Mouse (Mus musculus) kidney, postnatal 0 days (tissue): ENCODE data around the gene Pkp4. TPM values are rescaled to one million over a fixed set of nuclear protein-coding genes. Genes with fewer than 3 reads are reported as not detected.

ENCODE experiments used
- ATAC-seq: fragments of 200-750 bp; cut with Nextera tagmentation; replicated peaks from 2 replicates; pipeline ENCODE4 v1.8.0; 2017; ENCODE audit warnings: low read depth, moderate number of reproducible peaks, moderate TSS enrichment, moderate library complexity; ENCODE audit not compliant: low FRiP score
- DNase-seq: peaks from one replicate; pipeline ENCODE4 v3.0.0-alpha.2; 2016; ENCODE audit warnings: low spot score
- H3K27ac ChIP-seq: fragments of 300-500 bp; sonication (generic); 2 replicates; pipeline ENCODE4 v1.5.1; 2014; ENCODE audit warnings: mild to moderate bottlenecking
- H3K27me3 ChIP-seq: fragments of 300-500 bp; sonication (generic); 2 replicates; pipeline ENCODE4 v1.6.1; 2014; ENCODE audit warnings: low read length, mixed read lengths; ENCODE audit not compliant: insufficient read depth
- H3K36me3 ChIP-seq: fragments of 300-500 bp; sonication (generic); 2 replicates; pipeline ENCODE4 v1.6.1; 2014; ENCODE audit warnings: low read length, mixed read lengths; ENCODE audit not compliant: insufficient read depth
- H3K4me1 ChIP-seq: fragments of 300-500 bp; sonication (generic); replicated peaks from 2 replicates; pipeline ENCODE4 v1.6.1; 2014; ENCODE audit warnings: antibody characterized with exemption, low read length, mixed read lengths; ENCODE audit not compliant: insufficient read depth
- H3K4me2 ChIP-seq: fragments of 300-500 bp; sonication (generic); 2 replicates; pipeline ENCODE4 v1.6.1; 2014; ENCODE audit warnings: mild to moderate bottlenecking, low read length, moderate library complexity, mixed read lengths
- H3K4me3 ChIP-seq: fragments of 300-500 bp; sonication (generic); replicated peaks from 2 replicates; pipeline ENCODE4 v1.5.1; 2014; ENCODE audit warnings: low read depth, low read length
- H3K9ac ChIP-seq: fragments of 300-500 bp; sonication (generic); 2 replicates; pipeline ENCODE4 v1.6.1; 2014; ENCODE audit warnings: low read depth, low read length
- H3K9me3 ChIP-seq: fragments of 300-500 bp; sonication (generic); replicated peaks from 2 replicates; pipeline ENCODE4 v1.6.1; 2016; ENCODE audit warnings: low read length, inconsistent platforms, mixed read lengths
- CTCF ChIP-seq: IDR thresholded peaks from 2 replicates; pipeline ENCODE4 v1.5.1; 2016; ENCODE audit warnings: antibody characterized with exemption, low read depth, mild to moderate bottlenecking, moderate library complexity
- WGBS: fragments of 180-500 bp; shearing (Covaris S2); extraction: QIAGEN DNeasy Blood & Tissue Kit; methylation state at CpG from one replicate; pipeline ENCODE4 v1.1.7; 2014; 5-methylcytosine and 5-hydroxymethylcytosine counted together
- polyA plus RNA-seq: library from polyadenylated mRNA; unstranded; fragments of >200 nt; fragmentation: Nextera tagmentation; extraction: Ambion mirVana; gene quantifications from 2 replicates; pipeline ENCODE4 v1.2.1, GENCODE M21; 2015

Gene Pkp4
- polyA plus RNA-seq, 1 experiment from 2014 or later, result 20.2 TPM

- TF ChIP-seq CTCF, result no peak
- Histone ChIP-seq H3K4me3 (no peak overlapping the region), H3K4me2 (no peak overlapping the region), H3K4me1 (no peaks in the 10 kb centered on the region), H3K27me3 (no peaks in the 10 kb centered on the region), H3K36me3 (peaks cover 28% of the 10 kb centered on the region), H3K9ac (no peak overlapping the region), H3K27ac (no peak overlapping the region), H3K9me3 (no peaks in the 10 kb centered on the region)
- ATAC-seq (peak; percentile 51), DNase-seq (peak; percentile 26)
- 78% methylated on average over 5 of the region's 5 CpGs for WGBS
Observed at GRCm38 (mm10) chr2:59339776-59340539, 179.3 kb downstream of the Pkp4 start.

GRCm38 (mm10) chr2:59340878-59341277 lies 180.2 kb downstream of the Pkp4 start:
- Histone ChIP-seq H3K9ac (no peak overlapping the region), H3K36me3 (peaks cover 35% of the 10 kb centered on the region), H3K4me1 (no peaks in the 10 kb centered on the region), H3K27ac (no peak overlapping the region), H3K4me2 (no peak overlapping the region), H3K4me3 (no peak overlapping the region), H3K9me3 (no peaks in the 10 kb centered on the region), H3K27me3 (no peaks in the 10 kb centered on the region)
- no peak for TF ChIP-seq CTCF
- no peak for ATAC-seq
- DNase-seq, result no peak
- WGBS, result 97% methylated on average over 1 of the region's 1 CpGs

DNA sequence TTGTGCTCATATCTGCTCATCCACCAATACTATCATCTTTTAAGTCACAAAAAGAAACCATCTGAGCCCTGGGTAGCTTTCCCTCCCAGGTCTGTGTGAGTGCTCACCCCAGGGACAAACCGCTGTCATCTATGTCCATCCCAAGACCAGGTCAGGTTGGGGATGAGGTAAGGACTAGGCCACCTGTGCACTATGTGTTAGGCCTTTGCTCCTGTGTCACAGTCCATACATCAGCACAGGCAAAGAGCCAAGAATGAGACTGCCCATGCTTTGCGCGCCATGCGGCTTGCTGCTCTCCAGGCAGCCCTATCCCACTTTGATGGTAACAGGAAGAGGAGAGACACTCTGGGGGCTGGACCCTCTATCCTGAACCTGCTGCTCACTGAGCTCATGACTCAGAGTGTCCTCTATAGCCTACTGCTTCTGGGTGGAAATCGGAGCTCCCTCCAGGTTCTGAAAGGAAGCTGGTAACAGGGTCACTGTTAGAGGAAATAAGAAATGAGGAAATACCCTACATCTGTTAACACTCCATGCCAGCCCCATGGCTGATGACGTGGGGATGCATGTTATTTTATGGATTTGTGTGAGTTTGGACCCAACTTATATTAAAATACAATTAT lies 182.1 kb downstream of the Pkp4 start:
- H3K4me2 ChIP-seq, result no peak overlapping the region
- no peak for TF ChIP-seq CTCF
- no peak overlapping the region for H3K27ac ChIP-seq
- DNase-seq (no peak), ATAC-seq (no peak)
- H3K27me3 ChIP-seq, result no peaks in the 10 kb centered on the region
- no peaks in the 10 kb centered on the region for H3K4me1 ChIP-seq
- H3K9me3 ChIP-seq, result no peaks in the 10 kb centered on the region
- H3K9ac ChIP-seq, result no peak overlapping the region
- peaks cover 35% of the 10 kb centered on the region for H3K36me3 ChIP-seq
- no peak overlapping the region for H3K4me3 ChIP-seq
- 91% methylated on average over 6 of the region's 6 CpGs for WGBS

- 77% methylated on average over 11 of the region's 11 CpGs for WGBS
- Histone ChIP-seq H3K4me1 (no peaks in the 10 kb centered on the region), H3K36me3 (peaks cover 43% of the 10 kb centered on the region), H3K9ac (no peak overlapping the region), H3K4me3 (no peak overlapping the region), H3K9me3 (no peaks in the 10 kb centered on the region), H3K27ac (no peak overlapping the region), H3K27me3 (no peaks in the 10 kb centered on the region), H3K4me2 (no peak overlapping the region)
- TF ChIP-seq CTCF, result no peak
- DNase-seq (no peak), ATAC-seq (no peak)
Observed at GRCm38 (mm10) chr2:59343834-59344233, 183.2 kb downstream of the Pkp4 start.

- Histone ChIP-seq H3K9ac (no peak overlapping the region), H3K27me3 (no peaks in the 10 kb centered on the region), H3K4me3 (no peak overlapping the region), H3K27ac (no peak overlapping the region), H3K4me2 (no peak overlapping the region), H3K4me1 (no peaks in the 10 kb centered on the region), H3K9me3 (no peaks in the 10 kb centered on the region), H3K36me3 (peaks cover 46% of the 10 kb centered on the region)
- ATAC-seq (no peak), DNase-seq (no peak)
- WGBS, result 94% methylated on average over 13 of the region's 13 CpGs
- no peak for TF ChIP-seq CTCF
Observed at GRCm38 (mm10) chr2:59344699-59345098, 184.0 kb downstream of the Pkp4 start.

DNA sequence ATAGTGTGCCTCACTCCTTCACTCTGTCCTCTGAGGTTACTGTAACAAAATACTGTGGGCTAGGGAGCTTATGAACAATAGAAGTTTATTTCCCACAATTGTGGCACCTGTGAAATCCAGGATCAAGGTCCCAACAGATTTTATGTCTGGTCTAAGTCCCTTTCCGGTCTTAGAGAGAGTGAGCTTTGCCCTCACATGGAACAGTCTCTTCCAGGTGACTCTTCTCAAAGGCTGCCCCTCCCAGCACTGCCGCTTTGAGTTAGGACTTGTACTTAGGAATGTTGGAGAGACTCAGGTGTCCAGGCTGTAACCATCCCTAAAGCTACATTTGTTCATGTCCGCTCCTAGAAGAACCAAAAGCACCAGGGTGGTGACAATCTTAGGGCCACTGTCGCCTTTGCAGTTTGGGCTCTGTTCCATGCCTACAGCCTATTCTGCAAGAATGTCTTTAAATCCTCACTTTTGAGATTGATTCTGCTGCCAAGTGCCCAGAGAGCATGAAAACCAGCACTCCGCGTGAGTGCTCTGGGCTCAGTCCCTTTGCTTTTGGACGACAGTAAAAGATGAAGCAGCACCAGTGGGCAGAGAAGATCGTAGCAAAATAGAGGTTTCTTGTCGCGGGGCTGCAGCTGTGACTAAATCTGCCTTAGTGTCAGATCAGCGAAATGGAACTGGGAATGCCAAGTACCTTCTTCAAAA lies 184.6 kb downstream of the Pkp4 start:
- WGBS, result 87% methylated on average over 11 of the region's 11 CpGs
- H3K9me3 ChIP-seq, result no peaks in the 10 kb centered on the region
- DNase-seq, result no peak
- no peaks in the 10 kb centered on the region for H3K4me1 ChIP-seq
- H3K4me2 ChIP-seq, result no peak overlapping the region
- no peak for ATAC-seq
- H3K4me3 ChIP-seq, result no peak overlapping the region
- peaks cover 48% of the 10 kb centered on the region for H3K36me3 ChIP-seq
- no peak overlapping the region for H3K27ac ChIP-seq
- H3K27me3 ChIP-seq, result no peaks in the 10 kb centered on the region
- no peak for TF ChIP-seq CTCF
- no peak overlapping the region for H3K9ac ChIP-seq
